Mouse (Mus musculus): ENCODE results near the gene Agap2.
"Not testable (repeated sequence)": the region's sequence is repeated elsewhere in the genome, so short reads cannot be mapped to it uniquely, and the experiment has no call there.

The Agap2 gene

GRCm38 (mm10) chr10:127134394-127135035 lies 59.4 kb downstream of the Agap2 start:
- DNase-seq (ENCODE audit: low read depth, low spot score), result not testable (repeated sequence)

DNA sequence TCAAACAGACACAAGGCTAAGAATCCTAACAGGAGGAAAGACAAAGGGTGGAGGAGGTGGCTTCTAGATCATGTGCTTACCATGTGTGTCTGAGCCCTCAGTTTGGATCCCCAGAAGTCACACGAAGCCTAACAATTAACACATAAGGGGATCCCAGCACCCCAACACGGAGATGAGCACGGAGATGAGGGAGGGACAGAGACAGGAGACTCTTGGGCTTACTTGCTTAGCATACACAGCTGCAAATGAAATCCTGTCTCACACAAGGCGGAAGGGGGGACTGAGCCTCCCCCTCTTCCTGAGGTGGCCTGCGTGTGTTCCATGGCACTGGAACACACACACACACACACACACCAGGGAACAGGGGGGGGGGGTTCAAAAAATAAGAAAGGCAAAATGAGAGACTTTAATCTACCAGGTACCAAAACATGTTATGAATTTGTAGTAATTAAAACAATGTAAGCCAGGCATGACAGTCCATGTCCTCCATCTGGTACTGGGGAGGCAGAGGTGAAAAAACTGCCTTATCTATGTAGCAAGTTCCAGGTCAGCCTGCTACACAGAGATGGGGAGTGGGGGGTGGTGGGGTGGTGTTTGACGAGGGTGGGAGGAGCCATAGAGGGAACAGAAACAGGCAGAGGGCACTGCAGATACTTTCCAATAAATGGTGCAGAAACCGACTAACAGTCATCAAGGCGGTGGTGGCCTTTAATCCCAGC lies 60.2 kb downstream of the Agap2 start:
- no peak for DNase-seq (ENCODE audit: low read depth, low spot score)

- no peak for DNase-seq (ENCODE audit: low read depth, low spot score)
Observed at GRCm38 (mm10) chr10:127136510-127136909, 61.4 kb downstream of the Agap2 start.

DNA sequence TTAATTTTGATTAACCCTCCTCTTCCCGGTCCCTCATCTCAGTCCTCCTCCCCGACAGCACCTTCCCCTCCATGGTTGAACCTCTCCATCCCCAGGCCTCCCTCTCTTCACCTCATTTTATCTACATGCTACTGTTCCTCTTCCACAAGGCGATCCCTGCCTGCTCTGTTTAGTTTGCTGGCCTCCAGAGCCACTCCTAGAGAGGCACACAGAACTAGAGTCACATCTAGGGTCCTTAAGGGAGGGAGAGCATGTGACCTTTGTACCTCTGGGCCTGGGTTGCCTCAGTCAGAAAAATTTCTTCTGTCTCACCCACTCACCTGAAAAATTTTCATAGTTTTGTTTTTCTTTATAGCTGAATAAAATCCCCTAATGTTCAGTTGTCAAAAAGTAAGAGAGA lies 62.8 kb downstream of the Agap2 start:
- no peak for DNase-seq (ENCODE audit: low read depth, low spot score)

- DNase-seq (ENCODE audit: low read depth, low spot score), result no peak
Observed at GRCm38 (mm10) chr10:127138328-127139141, 63.5 kb downstream of the Agap2 start.

- no peak for DNase-seq (ENCODE audit: low read depth, low spot score)
Observed at GRCm38 (mm10) chr10:127140971-127141370, 65.9 kb downstream of the Agap2 start.

- DNase-seq (ENCODE audit: low read depth, low spot score), result no peak
Observed at GRCm38 (mm10) chr10:127141500-127141899, 66.4 kb downstream of the Agap2 start.

Measured in brain, embryonic 18.5 days (tissue).